Mouse (Mus musculus): ENCODE results near the gene Rpl32. TPM values are rescaled to one million over a fixed set of nuclear protein-coding genes. Genes with fewer than 3 reads are reported as not detected.
A peak's percentile ranks its signal among the peaks of the same experiment; 100 is the strongest.

Rpl32 gene
- total and polyA plus RNA-seq, 2 experiments from 2014 or later = 790 to 1,119 TPM

DNA sequence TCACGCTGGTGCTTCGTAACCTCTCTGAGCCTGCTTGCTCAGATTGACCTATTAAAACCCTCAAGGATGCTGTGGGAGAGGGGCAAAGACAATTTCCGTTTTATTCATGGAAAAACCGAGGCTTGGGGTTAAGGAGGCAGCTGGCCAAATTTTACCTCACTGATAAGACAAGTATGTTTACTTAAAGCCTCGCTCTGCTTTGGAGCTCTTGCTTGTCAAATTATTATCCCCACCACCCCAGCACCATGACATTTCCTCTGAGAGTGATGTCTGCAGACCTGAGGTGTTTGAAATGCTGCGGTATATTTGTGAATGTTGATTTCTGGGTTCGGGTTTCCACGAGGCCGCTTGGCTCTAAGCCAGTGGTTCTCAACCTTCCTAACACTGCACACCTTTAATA is 32.2 kb downstream of the Rpl32 start:
- Histone ChIP-seq H3K9ac (replicated peaks; ENCODE audit: low read length) (0 out of 2 replicates have a peak overlapping the region, but pooled peaks have one; percentile 75), H3K4me1 (ENCODE audit: insufficient read depth, low read length) (peaks cover 21% of the 10 kb centered on the region), H3K4me3 (ENCODE audit: low read length) (peak overlapping the region; percentile 65; the same call in 1 of the 2 replicates), H3K9me3 (ENCODE audit: low read length) (no peaks in the 10 kb centered on the region), H3K4me2 (ENCODE audit: low read depth, low read length) (peak overlapping the region; percentile 75), H3K36me3 (ENCODE audit: insufficient read depth, low read length) (peaks cover 7% of the 10 kb centered on the region; the same call in 1 of the 2 replicates), H3K27me3 (ENCODE audit: insufficient read depth, low read length) (no peaks in the 10 kb centered on the region), H3K27ac (no peak overlapping the region)
- 70% methylated on average over 9 of the region's 9 CpGs for WGBS
- TF ChIP-seq CTCF (IDR thresholded peaks at IDR 0.05; ENCODE audit: low read depth) = no peak
- no peak for ATAC-seq
- DNase-seq (ENCODE audit: low spot score) = no peak

DNA sequence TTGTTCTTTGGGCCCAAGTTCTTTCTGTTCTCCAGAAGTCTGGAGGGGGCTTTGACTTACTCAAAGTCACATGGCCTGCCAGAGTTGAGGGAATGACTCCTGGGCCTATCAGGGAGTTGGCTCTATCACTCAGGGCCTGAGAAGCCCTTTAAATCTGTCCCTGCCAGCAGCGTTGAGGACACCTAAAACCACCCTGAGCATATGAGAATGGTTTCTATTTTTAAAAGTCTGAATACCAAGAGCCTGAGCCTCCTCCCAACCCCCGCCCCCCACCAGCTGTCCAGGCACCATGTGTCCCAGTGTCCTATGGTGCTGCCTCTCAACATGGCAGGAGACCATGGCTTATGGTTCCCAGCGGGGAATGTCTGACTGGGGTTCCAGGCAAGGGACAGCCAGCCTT is 32.7 kb downstream of the Rpl32 start:
- DNase-seq (ENCODE audit: low spot score) = no peak
- 51% methylated on average over 3 of the region's 3 CpGs for WGBS
- Histone ChIP-seq H3K4me1 (ENCODE audit: insufficient read depth, low read length) (peaks cover 21% of the 10 kb centered on the region), H3K27me3 (ENCODE audit: insufficient read depth, low read length) (no peaks in the 10 kb centered on the region), H3K4me3 (ENCODE audit: low read length) (peak overlapping the region; percentile 65), H3K36me3 (ENCODE audit: insufficient read depth, low read length) (peaks cover 4% of the 10 kb centered on the region; the same call in 1 of the 2 replicates), H3K27ac (no peak overlapping the region), H3K4me2 (ENCODE audit: low read depth, low read length) (peak overlapping the region; percentile 75), H3K9me3 (ENCODE audit: low read length) (no peaks in the 10 kb centered on the region), H3K9ac (replicated peaks; ENCODE audit: low read length) (peak overlapping the region; percentile 75; the same call in 1 of the 2 replicates)
- ATAC-seq = no peak
- TF ChIP-seq CTCF (IDR thresholded peaks at IDR 0.05; ENCODE audit: low read depth) = no peak

DNA sequence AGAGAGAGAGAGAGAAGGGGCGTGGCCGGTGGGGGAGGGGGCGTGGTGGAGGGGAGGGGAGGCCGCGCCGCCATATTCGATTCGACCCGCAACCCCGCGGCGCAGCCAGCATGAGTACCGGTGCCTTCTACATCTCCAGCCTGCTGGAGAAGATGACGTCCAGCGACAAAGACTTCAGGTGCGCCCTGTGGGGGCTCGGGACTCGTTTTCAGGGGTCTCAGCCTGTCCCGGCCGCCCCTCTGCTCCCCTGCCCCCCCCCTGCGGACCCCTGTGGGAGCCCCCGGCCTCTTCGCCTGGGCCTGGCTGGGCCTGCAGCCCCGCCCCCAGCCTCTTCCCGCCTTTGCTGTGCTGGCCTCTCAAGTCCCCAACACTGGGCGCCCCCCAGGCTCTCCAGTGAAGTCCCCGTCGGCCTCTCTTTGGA is 34.0 kb downstream of the Rpl32 start, which contains the start of gene Cand2:
Gene Cand2 (plus strand): TSS at position 38 of the 421 bp plus-strand sequence.
- Histone ChIP-seq H3K27me3 (ENCODE audit: insufficient read depth, low read length) (no peaks in the 10 kb centered on the region), H3K9ac (replicated peaks; ENCODE audit: low read length) (peak within 1 kb of the TSS; percentile 75), H3K9me3 (ENCODE audit: low read length) (no peaks in the 10 kb centered on the region), H3K36me3 (ENCODE audit: insufficient read depth, low read length) (peaks cover 4% of the 10 kb centered on the region; the same call in 1 of the 2 replicates), H3K27ac (peak within 1 kb of the TSS; percentile 74; the same call in 1 of the 2 replicates), H3K4me2 (ENCODE audit: low read depth, low read length) (peak within 1 kb of the TSS; percentile 75), H3K4me1 (ENCODE audit: insufficient read depth, low read length) (peaks cover 21% of the 10 kb centered on the region), H3K4me3 (ENCODE audit: low read length) (peak within 1 kb of the TSS; percentile 65)
- DNase-seq (ENCODE audit: low spot score) = peak; percentile 81
- under 1% methylated on average over 17 of the region's 28 CpGs for WGBS
- peak; percentile 82 for ATAC-seq
- no peak for TF ChIP-seq CTCF (IDR thresholded peaks at IDR 0.05; ENCODE audit: low read depth)

DNA sequence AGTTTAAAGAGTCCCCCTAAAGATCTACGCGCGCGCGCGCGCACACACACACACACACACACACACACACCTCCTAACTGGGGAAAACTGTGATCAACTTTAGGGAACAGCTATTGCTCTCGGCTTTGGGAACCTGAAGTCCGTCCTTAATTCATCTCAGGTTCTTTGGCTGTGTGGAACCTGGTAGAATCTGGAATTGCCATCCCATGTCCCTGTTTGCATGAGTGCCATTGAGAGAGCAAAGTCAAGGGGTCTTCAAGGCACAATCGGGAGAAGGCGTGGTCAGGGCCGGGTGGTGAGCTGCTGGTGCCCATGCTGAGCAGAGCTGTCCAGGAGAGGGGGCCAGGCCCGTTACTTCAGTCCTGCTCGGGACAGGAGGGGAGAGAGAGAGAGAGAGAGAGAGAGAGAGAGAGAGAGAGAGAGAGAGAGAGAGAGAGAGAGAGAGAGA is 34.6 kb downstream of the Rpl32 start:
- peak overlapping the region; percentile 65 for H3K4me3 ChIP-seq (ENCODE audit: low read length)
- TF ChIP-seq CTCF (IDR thresholded peaks at IDR 0.05; ENCODE audit: low read depth) = no peak
- peaks cover 2% of the 10 kb centered on the region; the same call in 1 of the 2 replicates for H3K36me3 ChIP-seq (ENCODE audit: insufficient read depth, low read length)
- peak overlapping the region; percentile 75 for H3K4me2 ChIP-seq (ENCODE audit: low read depth, low read length)
- H3K27ac ChIP-seq = peak overlapping the region; percentile 56; the same call in 1 of the 2 replicates
- no peaks in the 10 kb centered on the region for H3K9me3 ChIP-seq (ENCODE audit: low read length)
- 0% methylated on average over 14 of the region's 14 CpGs for WGBS
- no peaks in the 10 kb centered on the region for H3K27me3 ChIP-seq (ENCODE audit: insufficient read depth, low read length)
- peak; percentile 54 for DNase-seq (ENCODE audit: low spot score)
- peak overlapping the region; percentile 33; the same call in 1 of the 2 replicates for H3K9ac ChIP-seq (replicated peaks; ENCODE audit: low read length)
- peaks cover 21% of the 10 kb centered on the region for H3K4me1 ChIP-seq (ENCODE audit: insufficient read depth, low read length)
- ATAC-seq = peak; percentile 77; the same call in 1 of the 2 replicates

DNA sequence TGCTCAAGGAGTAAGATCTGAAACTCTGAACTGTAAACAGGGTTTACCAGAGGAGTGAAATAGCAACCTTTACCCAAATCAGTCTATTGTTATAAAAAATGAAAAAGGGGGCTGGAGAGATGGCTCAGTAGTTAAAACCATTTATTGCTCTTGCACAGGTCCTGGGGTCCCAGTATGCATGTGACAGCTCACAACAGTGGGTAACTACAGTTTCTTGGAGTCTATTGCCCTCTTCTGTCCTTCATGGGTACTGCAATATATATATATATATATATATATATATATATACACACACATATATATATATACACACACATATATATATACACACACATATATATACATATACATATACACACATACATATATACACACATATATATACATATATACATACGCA is 35.9 kb downstream of the Rpl32 start:
- ATAC-seq (no peak), DNase-seq (ENCODE audit: low spot score) (peak; percentile 40)
- 87% methylated on average over 1 of the region's 1 CpGs for WGBS
- TF ChIP-seq CTCF (IDR thresholded peaks at IDR 0.05; ENCODE audit: low read depth) = peak; percentile 44
- Histone ChIP-seq H3K4me3 (ENCODE audit: low read length) (no peak overlapping the region), H3K4me1 (ENCODE audit: insufficient read depth, low read length) (peaks cover 21% of the 10 kb centered on the region), H3K9ac (replicated peaks; ENCODE audit: low read length) (no peak overlapping the region), H3K36me3 (ENCODE audit: insufficient read depth, low read length) (no peaks in the 10 kb centered on the region), H3K9me3 (ENCODE audit: low read length) (no peaks in the 10 kb centered on the region), H3K27ac (no peak overlapping the region), H3K4me2 (ENCODE audit: low read depth, low read length) (no peak overlapping the region), H3K27me3 (ENCODE audit: insufficient read depth, low read length) (no peaks in the 10 kb centered on the region)

DNA sequence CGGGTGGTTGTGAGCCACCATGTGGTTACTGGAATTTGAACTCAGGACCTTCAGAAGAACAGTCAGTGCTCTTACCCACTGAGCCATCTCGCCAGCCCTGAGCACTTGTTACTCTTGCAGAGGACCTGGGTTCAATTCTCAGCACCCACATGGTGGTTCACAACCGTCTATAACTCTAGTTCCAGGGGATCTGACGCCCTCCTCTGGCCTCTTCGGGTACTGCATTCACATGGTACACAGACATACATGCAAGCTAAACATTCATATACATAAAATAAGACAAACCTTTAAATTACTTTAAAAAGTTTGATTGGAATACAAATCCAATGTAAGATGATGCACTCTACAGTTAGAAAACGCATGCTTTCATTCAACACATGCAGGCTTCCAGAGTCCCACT is 36.3 kb downstream of the Rpl32 start:
- no peaks in the 10 kb centered on the region for H3K36me3 ChIP-seq (ENCODE audit: insufficient read depth, low read length)
- H3K27me3 ChIP-seq (ENCODE audit: insufficient read depth, low read length) = no peaks in the 10 kb centered on the region
- no peak overlapping the region for H3K9ac ChIP-seq (replicated peaks; ENCODE audit: low read length)
- ATAC-seq (no peak), DNase-seq (ENCODE audit: low spot score) (no peak)
- 0 out of 2 replicates have a peak, but pooled peaks have one; percentile 5 for TF ChIP-seq CTCF (IDR thresholded peaks at IDR 0.05; ENCODE audit: low read depth)
- H3K4me3 ChIP-seq (ENCODE audit: low read length) = no peak overlapping the region
- H3K4me1 ChIP-seq (ENCODE audit: insufficient read depth, low read length) = peaks cover 21% of the 10 kb centered on the region
- WGBS = 77% methylated on average over 6 of the region's 6 CpGs
- no peak overlapping the region for H3K4me2 ChIP-seq (ENCODE audit: low read depth, low read length)
- H3K27ac ChIP-seq = no peak overlapping the region
- H3K9me3 ChIP-seq (ENCODE audit: low read length) = no peaks in the 10 kb centered on the region

DNA sequence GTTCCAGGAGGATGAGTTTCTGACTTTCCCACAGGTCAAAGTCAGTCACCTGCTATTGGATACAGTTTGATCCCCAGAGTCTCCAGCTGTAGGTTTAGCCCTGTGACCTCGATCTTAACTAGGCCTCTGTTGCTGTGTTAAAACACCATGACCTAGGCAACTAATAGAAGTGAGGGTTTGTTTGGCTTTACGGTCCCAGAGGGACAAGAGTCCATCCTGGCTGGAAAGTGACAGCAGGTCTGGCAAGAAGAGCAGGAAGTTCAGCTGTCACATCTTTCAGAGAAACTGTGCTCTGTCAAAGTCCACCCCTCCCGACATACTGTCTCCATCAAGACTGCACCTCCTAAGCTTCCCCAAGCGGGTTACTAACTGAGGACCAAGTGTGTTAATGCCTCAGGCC is 37.7 kb downstream of the Rpl32 start:
- no peak for ATAC-seq
- DNase-seq (ENCODE audit: low spot score) = no peak
- Histone ChIP-seq H3K9ac (replicated peaks; ENCODE audit: low read length) (no peak overlapping the region), H3K4me3 (ENCODE audit: low read length) (no peak overlapping the region), H3K9me3 (ENCODE audit: low read length) (no peaks in the 10 kb centered on the region), H3K36me3 (ENCODE audit: insufficient read depth, low read length) (no peaks in the 10 kb centered on the region), H3K27ac (no peak overlapping the region), H3K27me3 (ENCODE audit: insufficient read depth, low read length) (no peaks in the 10 kb centered on the region), H3K4me1 (ENCODE audit: insufficient read depth, low read length) (peaks cover 9% of the 10 kb centered on the region), H3K4me2 (ENCODE audit: low read depth, low read length) (no peak overlapping the region)
- WGBS = 72% methylated on average over 4 of the region's 4 CpGs
- TF ChIP-seq CTCF (IDR thresholded peaks at IDR 0.05; ENCODE audit: low read depth) = no peak

All from hindbrain, postnatal 0 days (tissue).